Mouse (Mus musculus) small intestine, adult 10 weeks (tissue): Measurements from ENCODE around the gene Gm13691. TPM values are rescaled to one million over a fixed set of nuclear protein-coding genes. Genes with fewer than 3 reads are reported as not detected.

Experiments
- polyA plus RNA-seq: library from polyadenylated mRNA; stranded (reverse); fragments of 350-450 nt; fragmentation: Illumina TruSeq; extraction: RNeasy Lipid Tissue Mini Kit (QIAGEN cat#74804); gene quantifications from one replicate; pipeline ENCODE4 v1.2.3, GENCODE M21; 2014; ENCODE audit warnings: low replicate concordance

Gene Gm13691
- not detected for polyA plus RNA-seq

GRCm38 (mm10) chr2:83990253-83990652 is at the start of gene Gm13691:
Gene Gm13691, plus strand, starts transcription at chr2:83990553.

GRCm38 (mm10) chr2:83940931-83941361 is 49.4 kb upstream of the Gm13691 start, which contains the start of gene Zswim2:
Gene Zswim2, minus strand, starts transcription at chr2:83941228.

GRCm38 (mm10) chr2:83955393-83955792 is 35.0 kb upstream of the Gm13691 start, which contains the start of gene Gm13698:
Gene Gm13698, plus strand, starts transcription at chr2:83955693.

GRCm38 (mm10) chr2:83961203-83961602 is 29.1 kb upstream of the Gm13691 start, which contains the start of gene Gm13693:
Gene Gm13693, plus strand, starts transcription at chr2:83961503.

GRCm38 (mm10) chr2:83967013-83967412 is 23.3 kb upstream of the Gm13691 start, which contains the start of gene Gm13695:
Gene Gm13695, plus strand, starts transcription at chr2:83967313.

DNA sequence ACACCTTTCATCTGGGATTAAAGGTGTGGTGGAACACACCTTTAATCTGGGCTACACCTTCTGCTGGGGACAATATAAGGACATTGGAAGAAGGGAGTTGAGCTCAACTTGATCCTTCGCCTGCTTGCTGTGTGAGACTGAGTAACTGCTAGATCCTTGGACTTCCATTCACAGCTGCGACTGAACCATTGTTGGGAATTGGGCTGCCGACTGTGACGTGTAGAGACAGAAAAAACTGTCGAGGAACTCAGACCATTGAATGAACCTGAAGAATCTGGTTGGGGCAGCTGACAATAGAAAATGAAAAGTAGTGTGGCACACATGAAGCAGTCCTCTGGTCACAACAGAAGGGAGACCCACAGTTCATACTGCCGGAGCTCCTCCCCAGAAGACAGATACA is 17.5 kb upstream of the Gm13691 start, which contains the start of gene Gm13696:
Gene Gm13696 (plus strand): TSS at position 301 of the 400 bp plus-strand sequence.

DNA sequence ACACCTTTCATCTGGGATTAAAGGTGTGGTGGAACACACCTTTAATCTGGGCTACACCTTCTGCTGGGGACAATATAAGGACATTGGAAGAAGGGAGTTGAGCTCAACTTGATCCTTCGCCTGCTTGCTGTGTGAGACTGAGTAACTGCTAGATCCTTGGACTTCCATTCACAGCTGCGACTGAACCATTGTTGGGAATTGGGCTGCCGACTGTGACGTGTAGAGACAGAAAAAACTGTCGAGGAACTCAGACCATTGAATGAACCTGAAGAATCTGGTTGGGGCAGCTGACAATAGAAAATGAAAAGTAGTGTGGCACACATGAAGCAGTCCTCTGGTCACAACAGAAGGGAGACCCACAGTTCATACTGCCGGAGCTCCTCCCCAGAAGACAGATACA is 11.7 kb upstream of the Gm13691 start, which contains the start of gene Gm13694:
Gene Gm13694 (plus strand): TSS at position 301 of the 400 bp plus-strand sequence.

DNA sequence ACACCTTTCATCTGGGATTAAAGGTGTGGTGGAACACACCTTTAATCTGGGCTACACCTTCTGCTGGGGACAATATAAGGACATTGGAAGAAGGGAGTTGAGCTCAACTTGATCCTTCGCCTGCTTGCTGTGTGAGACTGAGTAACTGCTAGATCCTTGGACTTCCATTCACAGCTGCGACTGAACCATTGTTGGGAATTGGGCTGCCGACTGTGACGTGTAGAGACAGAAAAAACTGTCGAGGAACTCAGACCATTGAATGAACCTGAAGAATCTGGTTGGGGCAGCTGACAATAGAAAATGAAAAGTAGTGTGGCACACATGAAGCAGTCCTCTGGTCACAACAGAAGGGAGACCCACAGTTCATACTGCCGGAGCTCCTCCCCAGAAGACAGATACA is 5.9 kb upstream of the Gm13691 start, which contains the start of gene Gm13697:
Gene Gm13697 (plus strand): TSS at position 301 of the 400 bp plus-strand sequence.

Other genes with a start within 250 kb of the Gm13691 start
- 5.2 TPM for gene Fam171b, start 177.9 kb upstream of the Gm13691 start, polyA plus RNA-seq
- gene Zswim2, start 49.3 kb upstream of the Gm13691 start, polyA plus RNA-seq: not detected
- gene Gm13698, start 34.9 kb upstream of the Gm13691 start, polyA plus RNA-seq: not detected
- gene Gm13693, start 29.1 kb upstream of the Gm13691 start, polyA plus RNA-seq: not detected
- not detected for gene Gm13695, start 23.2 kb upstream of the Gm13691 start, polyA plus RNA-seq
- not detected for gene Gm13696, start 17.4 kb upstream of the Gm13691 start, polyA plus RNA-seq
- not detected for gene Gm13694, start 11.6 kb upstream of the Gm13691 start, polyA plus RNA-seq
- gene Gm13697, start 5.8 kb upstream of the Gm13691 start, polyA plus RNA-seq: not detected